Mouse (Mus musculus) lung, postnatal 0 days (tissue): ENCODE data around the gene Churc1. TPM values are rescaled to one million over a fixed set of nuclear protein-coding genes. Genes with fewer than 3 reads are reported as not detected.
A peak's percentile ranks its signal among the peaks of the same experiment; 100 is the strongest.
"Not testable (repeated sequence)": the region's sequence is repeated elsewhere in the genome, so short reads cannot be mapped to it uniquely, and the experiment has no call there.

Source experiments
- ATAC-seq: fragments of 200-750 bp; cut with Nextera tagmentation; 2 replicates; pipeline ENCODE4 v1.8.0; 2017; ENCODE audit warnings: moderate library complexity
- DNase-seq: peaks from one replicate; pipeline ENCODE4 v3.0.0-alpha.2; 2016; ENCODE audit warnings: low spot score
- H3K27ac ChIP-seq: fragments of 300-500 bp; sonication (generic); 2 replicates; pipeline ENCODE4 v1.5.1; 2014; ENCODE audit warnings: antibody characterized with exemption, mild to moderate bottlenecking, low read length, mixed read lengths
- H3K27me3 ChIP-seq: fragments of 300-500 bp; sonication (generic); replicated peaks from 2 replicates; pipeline ENCODE4 v1.6.1; 2014; ENCODE audit warnings: low read length, mixed read lengths; ENCODE audit not compliant: insufficient read depth
- H3K36me3 ChIP-seq: fragments of 300-500 bp; sonication (generic); 2 replicates; pipeline ENCODE4 v1.6.1; 2014; ENCODE audit warnings: low read length, mixed read lengths; ENCODE audit not compliant: insufficient read depth
- H3K4me1 ChIP-seq: fragments of 300-500 bp; sonication (generic); 2 replicates; pipeline ENCODE4 v1.6.1; 2014; ENCODE audit warnings: antibody characterized with exemption, low read depth, low read length, mixed read lengths; ENCODE audit not compliant: insufficient read depth
- H3K4me2 ChIP-seq: fragments of 300-500 bp; sonication (generic); replicated peaks from 2 replicates; pipeline ENCODE4 v1.6.1; 2014; ENCODE audit warnings: low read depth, mild to moderate bottlenecking, low read length, moderate library complexity, mixed read lengths
- H3K4me3 ChIP-seq: fragments of 300-500 bp; sonication (generic); 2 replicates; pipeline ENCODE4 v1.5.1; 2014; ENCODE audit warnings: low read depth, low read length
- H3K9ac ChIP-seq: fragments of 300-500 bp; sonication (generic); replicated peaks from 2 replicates; pipeline ENCODE4 v1.6.1; 2014; ENCODE audit warnings: low read depth, mild to moderate bottlenecking
- H3K9me3 ChIP-seq: fragments of 300-500 bp; sonication (generic); 2 replicates; pipeline ENCODE4 v1.6.1; 2016; ENCODE audit warnings: low read length, mixed read lengths
- CTCF ChIP-seq: IDR thresholded peaks from 2 replicates; pipeline ENCODE4 v1.5.1; 2016; ENCODE audit warnings: antibody characterized with exemption, mild to moderate bottlenecking
- EP300 ChIP-seq: IDR thresholded peaks from 2 replicates; pipeline ENCODE4 v1.6.1; 2016; ENCODE audit warnings: antibody characterized with exemption, mild to moderate bottlenecking, control low read depth
- WGBS: fragments of 180-500 bp; shearing (Covaris S2); extraction: QIAGEN DNeasy Blood & Tissue Kit; methylation state at CpG from one replicate; pipeline ENCODE4 v1.1.7; 2014; 5-methylcytosine and 5-hydroxymethylcytosine counted together
- polyA plus RNA-seq: library from polyadenylated mRNA; unstranded; fragments of >200 nt; fragmentation: Nextera tagmentation; extraction: Ambion mirVana; gene quantifications from 2 replicates; pipeline ENCODE4 v1.2.1, GENCODE M21; 2015

The Churc1 gene
- polyA plus RNA-seq, 1 experiment from 2014 or later: 109 TPM

- Histone ChIP-seq H3K4me1 (no peaks in the 10 kb centered on the region), H3K27me3 (no peaks in the 10 kb centered on the region), H3K9ac (no peak overlapping the region), H3K27ac (no peak overlapping the region), H3K9me3 (no peaks in the 10 kb centered on the region), H3K36me3 (no peaks in the 10 kb centered on the region), H3K4me2 (no peak overlapping the region), H3K4me3 (no peak overlapping the region)
- TF ChIP-seq CTCF: no peak
- TF ChIP-seq EP300: no peak
- DNase-seq (peak; percentile 28), ATAC-seq (no peak)
- WGBS: 13% methylated on average over 8 of the region's 8 CpGs
Observed at GRCm38 (mm10) chr12:76790446-76791084, 25.2 kb downstream of the Churc1 start.

- not testable (repeated sequence) for H3K4me2 ChIP-seq, H3K36me3 ChIP-seq, H3K27me3 ChIP-seq, H3K4me3 ChIP-seq, H3K27ac ChIP-seq, H3K9me3 ChIP-seq, H3K4me1 ChIP-seq, DNase-seq, H3K9ac ChIP-seq, ATAC-seq
- peak; percentile 26; the same call in 1 of the 2 replicates for TF ChIP-seq CTCF
- WGBS: 50% methylated on average over 14 of the region's 14 CpGs
Observed at GRCm38 (mm10) chr12:76792540-76792939, 27.2 kb downstream of the Churc1 start.

GRCm38 (mm10) chr12:76795350-76795749, 30.0 kb downstream of the Churc1 start, which contains the start of gene Gpx2:
Gene Gpx2 (minus strand): TSS chr12:76795554.
- ATAC-seq (peak; percentile 72), DNase-seq (peak; percentile 75)
- Histone ChIP-seq H3K9ac (no peak within 1 kb of the TSS), H3K9me3 (no peaks in the 10 kb centered on the region), H3K4me2 (no peak within 1 kb of the TSS), H3K4me1 (no peaks in the 10 kb centered on the region), H3K27ac (no peak within 1 kb of the TSS), H3K4me3 (no peak within 1 kb of the TSS), H3K27me3 (no peaks in the 10 kb centered on the region), H3K36me3 (no peaks in the 10 kb centered on the region)
- TF ChIP-seq EP300: no peak
- no peak for TF ChIP-seq CTCF
- 33% methylated on average over 5 of the region's 5 CpGs for WGBS

- no peaks in the 10 kb centered on the region for H3K36me3 ChIP-seq
- ATAC-seq (no peak), DNase-seq (no peak)
- H3K27me3 ChIP-seq: no peaks in the 10 kb centered on the region
- H3K9me3 ChIP-seq: no peaks in the 10 kb centered on the region
- H3K4me3 ChIP-seq: no peak overlapping the region
- H3K9ac ChIP-seq: no peak overlapping the region
- H3K4me1 ChIP-seq: no peaks in the 10 kb centered on the region
- no peak overlapping the region for H3K27ac ChIP-seq
- H3K4me2 ChIP-seq: no peak overlapping the region
- WGBS: 68% methylated on average over 7 of the region's 7 CpGs
- TF ChIP-seq EP300: no peak
- no peak for TF ChIP-seq CTCF
Observed at GRCm38 (mm10) chr12:76796938-76797539, 31.7 kb downstream of the Churc1 start.

- Histone ChIP-seq H3K9ac (no peak overlapping the region), H3K9me3 (no peaks in the 10 kb centered on the region), H3K27me3 (no peaks in the 10 kb centered on the region), H3K27ac (no peak overlapping the region), H3K4me3 (no peak overlapping the region), H3K4me2 (no peak overlapping the region), H3K36me3 (no peaks in the 10 kb centered on the region), H3K4me1 (no peaks in the 10 kb centered on the region)
- TF ChIP-seq CTCF: no peak
- no peak for TF ChIP-seq EP300
- no peak for DNase-seq
- no peak for ATAC-seq
- 47% methylated on average over 5 of the region's 5 CpGs for WGBS
Observed at GRCm38 (mm10) chr12:76798008-76798720, 32.8 kb downstream of the Churc1 start.

GRCm38 (mm10) chr12:76803028-76803427, 37.7 kb downstream of the Churc1 start:
- 87% methylated on average over 10 of the region's 10 CpGs for WGBS
- ATAC-seq: no peak

More at GRCm38 (mm10) chr12:76803028-76803427, 37.7 kb downstream of the Churc1 start:
- H3K9ac ChIP-seq: no peak overlapping the region
- no peak overlapping the region for H3K4me2 ChIP-seq
- DNase-seq: no peak
- no peaks in the 10 kb centered on the region for H3K27me3 ChIP-seq
- no peak overlapping the region for H3K27ac ChIP-seq
- no peak for TF ChIP-seq CTCF
- no peak for TF ChIP-seq EP300
- H3K4me3 ChIP-seq: no peak overlapping the region
- H3K9me3 ChIP-seq: no peaks in the 10 kb centered on the region
- no peaks in the 10 kb centered on the region for H3K36me3 ChIP-seq
- no peaks in the 10 kb centered on the region for H3K4me1 ChIP-seq
